Mouse (Mus musculus) heart, postnatal 0 days (tissue): Measurements from ENCODE around the gene Trank1. TPM values are rescaled to one million over a fixed set of nuclear protein-coding genes. Genes with fewer than 3 reads are reported as not detected.

Experiments used
- ATAC-seq: fragments of 200-750 bp; cut with Nextera tagmentation; 2 replicates; pipeline ENCODE4 v1.8.0; 2017; ENCODE audit warnings: low read depth, moderate number of reproducible peaks, moderate library complexity; ENCODE audit not compliant: insufficient read depth
- DNase-seq: peaks from one replicate; pipeline ENCODE4 v3.0.0-alpha.2; 2016; ENCODE audit warnings: low spot score
- H3K27ac ChIP-seq: fragments of 300-500 bp; sonication (generic); 2 replicates; pipeline ENCODE4 v1.5.1; 2014; ENCODE audit warnings: low read depth, mild to moderate bottlenecking
- H3K27me3 ChIP-seq: fragments of 300-500 bp; sonication (generic); 2 replicates; pipeline ENCODE4 v1.6.1; 2014; ENCODE audit warnings: low read length, mixed read lengths; ENCODE audit not compliant: control insufficient read depth, insufficient read depth
- H3K36me3 ChIP-seq: fragments of 300-500 bp; sonication (generic); replicated peaks from 2 replicates; pipeline ENCODE4 v1.6.1; 2014; ENCODE audit warnings: low read length, mixed read lengths; ENCODE audit not compliant: control insufficient read depth, insufficient read depth
- H3K4me1 ChIP-seq: fragments of 300-500 bp; sonication (generic); 2 replicates; pipeline ENCODE4 v1.6.1; 2014; ENCODE audit warnings: antibody characterized with exemption; ENCODE audit not compliant: control insufficient read depth, insufficient read depth
- H3K4me2 ChIP-seq: fragments of 300-500 bp; sonication (generic); 2 replicates; pipeline ENCODE4 v1.6.1; 2014; ENCODE audit warnings: low read depth, mild to moderate bottlenecking, low read length, moderate library complexity
- H3K4me3 ChIP-seq: fragments of 300-500 bp; sonication (generic); 2 replicates; pipeline ENCODE4 v1.5.1; 2014; ENCODE audit warnings: low read depth, low read length
- H3K9ac ChIP-seq: fragments of 300-500 bp; sonication (generic); replicated peaks from 2 replicates; pipeline ENCODE4 v1.6.1; 2014; ENCODE audit warnings: low read depth, low read length, mixed read lengths
- H3K9me3 ChIP-seq: fragments of 300-500 bp; sonication (generic); replicated peaks from 2 replicates; pipeline ENCODE4 v1.6.1; 2016; ENCODE audit warnings: low read length; ENCODE audit not compliant: control insufficient read depth
- CTCF ChIP-seq: IDR thresholded peaks from 2 replicates; pipeline ENCODE4 v1.5.1; 2016; ENCODE audit warnings: antibody characterized with exemption, control low read depth, low read depth
- EP300 ChIP-seq: IDR thresholded peaks from 2 replicates; pipeline ENCODE4 v1.6.1; 2016; ENCODE audit warnings: antibody characterized with exemption, low read depth
- WGBS: fragments of 180-500 bp; shearing (Covaris S2); extraction: QIAGEN DNeasy Blood & Tissue Kit; methylation state at CpG from one replicate; pipeline ENCODE4 v1.1.7; 2014; 5-methylcytosine and 5-hydroxymethylcytosine counted together
- polyA plus RNA-seq: library from polyadenylated mRNA; unstranded; fragments of >200 nt; fragmentation: Nextera tagmentation; extraction: Ambion mirVana; gene quantifications from 2 replicates; pipeline ENCODE4 v1.2.1, GENCODE M21; 2015
- total RNA-seq: library from RNA; depleted of rRNA; stranded (reverse); fragments of >200 nt; gene quantifications from 2 replicates; pipeline ENCODE4 v1.2.3, GENCODE M21; 2014; ENCODE audit warnings: low replicate concordance

Trank1 gene
- total and polyA plus RNA-seq, 2 experiments from 2014 or later: 0.04 TPM; not detected in 1

DNA sequence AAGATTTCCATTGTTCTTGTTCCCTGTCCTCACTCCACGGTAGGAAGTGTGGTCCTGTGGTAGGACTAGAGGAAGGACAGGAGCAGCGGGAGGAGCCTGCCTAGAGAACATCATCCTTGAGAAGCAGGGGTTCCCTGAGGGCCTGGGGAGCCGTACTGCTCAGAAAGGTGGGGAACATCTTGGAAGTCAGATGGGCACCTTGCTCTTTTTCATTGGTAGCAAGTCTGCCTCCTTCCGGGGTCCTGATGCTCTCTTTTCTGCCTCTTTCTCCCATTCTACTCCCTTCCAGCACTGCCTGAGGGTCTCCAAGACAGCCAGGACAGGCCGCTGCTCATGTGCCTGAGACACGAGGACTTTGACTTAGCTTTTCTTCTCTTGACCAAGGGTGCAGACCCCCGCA lies 52.1 kb downstream of the Trank1 start:
- WGBS: 65% methylated on average over 7 of the region's 7 CpGs
- Histone ChIP-seq H3K4me1 (no peaks in the 10 kb centered on the region), H3K4me3 (no peak overlapping the region), H3K36me3 (no peaks in the 10 kb centered on the region), H3K9me3 (no peaks in the 10 kb centered on the region), H3K4me2 (no peak overlapping the region), H3K9ac (no peak overlapping the region), H3K27ac (no peak overlapping the region), H3K27me3 (no peaks in the 10 kb centered on the region)
- ATAC-seq (no peak), DNase-seq (no peak)
- TF ChIP-seq EP300 (no peak), CTCF (no peak)

DNA sequence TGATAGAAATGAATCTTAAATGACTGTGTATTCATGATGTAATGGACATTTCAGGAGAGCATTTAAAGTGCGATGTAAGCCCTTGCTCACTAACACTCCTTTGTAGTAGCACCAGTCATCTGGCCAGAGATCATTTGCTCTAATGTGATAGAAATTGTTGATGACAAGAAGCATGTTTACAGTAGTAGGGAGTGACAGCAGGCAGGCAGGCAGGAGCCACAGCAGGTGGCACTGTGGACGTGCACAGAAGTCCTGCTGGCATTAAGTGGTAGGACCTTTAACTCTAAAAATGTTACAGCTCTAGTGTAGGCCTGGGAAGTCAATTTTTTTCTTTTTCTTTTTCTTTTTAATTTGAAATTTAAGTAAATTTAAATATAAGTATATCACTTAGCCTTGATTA lies 56.2 kb downstream of the Trank1 start:
- Histone ChIP-seq H3K9me3 (no peaks in the 10 kb centered on the region), H3K36me3 (no peaks in the 10 kb centered on the region), H3K4me3 (no peak overlapping the region), H3K27me3 (no peaks in the 10 kb centered on the region), H3K4me1 (no peaks in the 10 kb centered on the region), H3K27ac (no peak overlapping the region), H3K9ac (no peak overlapping the region), H3K4me2 (no peak overlapping the region)
- DNase-seq (no peak), ATAC-seq (peak; percentile 55; the same call in 1 of the 2 replicates)
- TF ChIP-seq EP300: no peak
- TF ChIP-seq CTCF: peak; percentile 28
- 50% methylated on average over 2 of the region's 2 CpGs for WGBS

DNA sequence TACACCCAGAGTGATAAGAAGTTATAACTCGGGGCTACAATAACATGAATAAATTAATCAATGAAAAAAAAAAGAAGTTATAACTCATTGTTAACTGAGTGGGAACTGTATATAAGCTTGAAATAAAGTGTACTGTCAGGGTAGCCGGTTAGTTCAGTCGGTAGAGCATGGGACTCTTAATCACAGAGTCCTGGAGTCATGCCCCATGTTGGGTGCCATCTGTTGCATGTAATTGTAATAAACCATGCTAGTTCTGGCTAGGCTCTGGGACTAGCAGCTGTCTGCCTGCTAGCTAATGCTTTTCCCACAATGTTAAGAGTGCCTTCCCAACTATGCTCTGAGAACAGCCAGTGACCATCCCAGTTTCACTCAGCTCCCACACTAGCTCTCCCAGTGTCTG lies 60.5 kb downstream of the Trank1 start:
- no peak overlapping the region for H3K27ac ChIP-seq
- H3K9ac ChIP-seq: no peak overlapping the region
- H3K36me3 ChIP-seq: no peaks in the 10 kb centered on the region
- WGBS: 84% methylated on average over 3 of the region's 3 CpGs
- H3K4me3 ChIP-seq: no peak overlapping the region
- no peaks in the 10 kb centered on the region for H3K27me3 ChIP-seq
- no peaks in the 10 kb centered on the region for H3K9me3 ChIP-seq
- no peaks in the 10 kb centered on the region for H3K4me1 ChIP-seq
- no peak for DNase-seq
- no peak for ATAC-seq
- no peak for TF ChIP-seq CTCF
- TF ChIP-seq EP300: no peak
- no peak overlapping the region for H3K4me2 ChIP-seq

DNA sequence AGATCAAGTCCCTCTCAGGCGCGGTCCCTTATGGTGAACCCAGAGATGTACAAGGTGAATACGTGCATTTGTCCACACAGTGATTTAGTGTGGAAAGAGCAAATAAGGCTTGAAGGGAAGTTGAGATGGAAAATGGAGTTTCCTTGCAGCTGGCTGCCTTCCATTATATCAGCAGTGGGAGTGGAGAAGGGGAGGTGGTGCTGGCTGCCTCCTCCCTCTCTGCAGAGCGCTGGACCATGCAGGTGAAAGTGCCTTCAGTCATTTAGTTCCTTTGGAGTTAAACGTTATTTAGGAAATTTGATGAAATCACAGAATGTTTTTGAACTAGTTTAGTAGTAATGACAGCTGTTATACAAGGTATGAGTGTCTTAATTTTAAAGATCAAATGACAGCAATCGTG lies 66.3 kb downstream of the Trank1 start:
- Histone ChIP-seq H3K4me1 (no peaks in the 10 kb centered on the region), H3K27me3 (no peaks in the 10 kb centered on the region), H3K9me3 (no peaks in the 10 kb centered on the region), H3K4me2 (no peak overlapping the region), H3K9ac (no peak overlapping the region), H3K36me3 (no peaks in the 10 kb centered on the region), H3K27ac (no peak overlapping the region), H3K4me3 (no peak overlapping the region)
- DNase-seq (no peak), ATAC-seq (no peak)
- 77% methylated on average over 6 of the region's 6 CpGs for WGBS
- TF ChIP-seq EP300: no peak

DNA sequence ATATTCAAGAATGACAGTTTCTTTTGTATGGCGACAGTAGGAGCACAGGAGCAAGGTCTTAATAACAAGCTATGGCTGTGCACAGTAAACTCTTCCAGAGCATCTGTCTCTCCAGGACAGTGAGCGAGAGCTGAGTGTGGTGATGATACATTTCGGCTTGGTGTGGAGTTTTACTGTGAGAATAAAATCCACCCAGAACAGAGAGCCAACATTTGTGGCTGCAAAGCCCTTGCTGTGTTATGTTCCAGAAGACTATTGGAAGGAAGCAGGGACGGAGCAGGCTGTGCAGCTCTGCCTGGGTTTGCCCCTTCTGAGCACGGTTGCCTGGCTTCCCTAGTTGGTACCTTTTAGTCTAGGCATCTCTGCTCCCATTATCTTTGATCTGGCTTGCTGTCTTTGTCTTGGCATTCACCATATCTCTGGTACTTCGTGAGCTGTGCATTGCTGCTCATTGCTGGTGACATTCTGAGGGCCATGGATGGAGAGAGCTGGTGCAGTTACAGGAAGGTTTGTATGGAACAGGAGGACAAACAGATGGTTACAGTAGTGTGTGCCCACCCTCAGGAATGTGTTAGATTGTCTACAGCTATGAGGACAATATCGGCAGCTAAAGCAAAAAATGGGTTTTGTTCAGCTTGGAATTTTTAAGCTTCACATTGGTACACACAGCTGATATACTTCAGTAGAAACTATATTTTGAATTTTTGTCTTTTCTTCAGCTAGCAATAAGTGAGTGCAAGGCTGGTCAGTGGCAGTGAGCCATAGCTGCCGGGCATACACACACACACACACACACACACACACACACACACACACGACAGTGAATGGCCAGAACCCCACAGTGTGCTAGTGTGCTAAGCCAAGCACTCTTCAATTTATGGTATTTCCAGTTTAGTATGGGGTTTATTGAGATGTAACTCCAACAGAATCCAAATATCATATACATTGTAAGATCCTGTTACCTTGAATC lies 69.8 kb downstream of the Trank1 start:
- TF ChIP-seq EP300: no peak
- TF ChIP-seq CTCF: no peak
- Histone ChIP-seq H3K4me2 (no peak overlapping the region), H3K27me3 (no peaks in the 10 kb centered on the region), H3K4me1 (no peaks in the 10 kb centered on the region), H3K9me3 (no peaks in the 10 kb centered on the region), H3K27ac (no peak overlapping the region), H3K9ac (no peak overlapping the region), H3K36me3 (no peaks in the 10 kb centered on the region), H3K4me3 (no peak overlapping the region)
- no peak for DNase-seq
- 77% methylated on average over 9 of the region's 9 CpGs for WGBS
- no peak for ATAC-seq
